Mouse (Mus musculus): Measurements from ENCODE around the gene Keap1. TPM values are rescaled to one million over a fixed set of nuclear protein-coding genes. Genes with fewer than 3 reads are reported as not detected.
"Not testable (repeated sequence)": the region's sequence is repeated elsewhere in the genome, so short reads cannot be mapped to it uniquely, and the experiment has no call there.

Keap1 gene
- polyA plus RNA-seq, 1 experiment = 42.8 TPM

GRCm38 (mm10) chr9:21208626-21209025 lies 30.5 kb downstream of the Keap1 start:
- no peak overlapping the region for H3K27ac ChIP-seq (ENCODE audit: insufficient read depth, low read depth, low read length)
- WGBS = 76% methylated on average over 2 of the region's 2 CpGs
- H3K27me3 ChIP-seq (replicated peaks; ENCODE audit: control insufficient read depth, insufficient read depth, low read length) = no peaks in the 10 kb centered on the region
- TF ChIP-seq CTCF (conservative IDR thresholded peaks at IDR 0.05; ENCODE audit: insufficient read depth, insufficient read length, low read depth, low read length) (no peak), POLR2A (IDR thresholded peaks at IDR 0.05; ENCODE audit: low read depth, low read length) (no peak)
- H3K36me3 ChIP-seq (ENCODE audit: control insufficient read depth, insufficient read depth, low read length) = no peaks in the 10 kb centered on the region
- H3K4me3 ChIP-seq (ENCODE audit: insufficient read depth, low read depth, low read length) = no peak overlapping the region
- no peak for DNase-seq
- no peaks in the 10 kb centered on the region for H3K4me1 ChIP-seq (ENCODE audit: control insufficient read depth, insufficient read depth, low read length)

- 87% methylated on average over 6 of the region's 6 CpGs for WGBS
- H3K4me3 ChIP-seq (ENCODE audit: insufficient read depth, low read depth, low read length) = no peak overlapping the region
- H3K27me3 ChIP-seq (replicated peaks; ENCODE audit: control insufficient read depth, insufficient read depth, low read length) = no peaks in the 10 kb centered on the region
- DNase-seq = no peak
- H3K4me1 ChIP-seq (ENCODE audit: control insufficient read depth, insufficient read depth, low read length) = no peaks in the 10 kb centered on the region
- H3K36me3 ChIP-seq (ENCODE audit: control insufficient read depth, insufficient read depth, low read length) = no peaks in the 10 kb centered on the region
- H3K27ac ChIP-seq (ENCODE audit: insufficient read depth, low read depth, low read length) = no peak overlapping the region
- TF ChIP-seq POLR2A (IDR thresholded peaks at IDR 0.05; ENCODE audit: low read depth, low read length) = no peak
- no peak for TF ChIP-seq CTCF (conservative IDR thresholded peaks at IDR 0.05; ENCODE audit: insufficient read depth, insufficient read length, low read depth, low read length)
These were observed 32.3 kb downstream of the Keap1 start for GRCm38 (mm10) chr9:21206848-21207247.

GRCm38 (mm10) chr9:21204528-21205272 lies 34.5 kb downstream of the Keap1 start:
- 21% methylated on average over 23 of the region's 23 CpGs for WGBS
- Histone ChIP-seq H3K27ac (ENCODE audit: insufficient read depth, low read depth, low read length) (no peak overlapping the region), H3K36me3 (ENCODE audit: control insufficient read depth, insufficient read depth, low read length) (no peaks in the 10 kb centered on the region), H3K27me3 (replicated peaks; ENCODE audit: control insufficient read depth, insufficient read depth, low read length) (no peaks in the 10 kb centered on the region), H3K4me3 (ENCODE audit: insufficient read depth, low read depth, low read length) (peak overlapping the region; percentile 35; the same call in 1 of the 2 replicates), H3K4me1 (ENCODE audit: control insufficient read depth, insufficient read depth, low read length) (no peaks in the 10 kb centered on the region)
- DNase-seq = peak; percentile 72
- TF ChIP-seq CTCF (conservative IDR thresholded peaks at IDR 0.05; ENCODE audit: insufficient read depth, insufficient read length, low read depth, low read length) = no peak

GRCm38 (mm10) chr9:21204156-21204527 lies 35.0 kb downstream of the Keap1 start:
- no peak overlapping the region for H3K4me3 ChIP-seq (ENCODE audit: insufficient read depth, low read depth, low read length)
- TF ChIP-seq POLR2A (IDR thresholded peaks at IDR 0.05; ENCODE audit: low read depth, low read length) (no peak), CTCF (conservative IDR thresholded peaks at IDR 0.05; ENCODE audit: insufficient read depth, insufficient read length, low read depth, low read length) (no peak)

GRCm38 (mm10) chr9:21198960-21199359 lies 40.2 kb downstream of the Keap1 start:
- H3K27ac ChIP-seq (ENCODE audit: insufficient read depth, low read depth, low read length) = no peak overlapping the region
- no peaks in the 10 kb centered on the region for H3K36me3 ChIP-seq (ENCODE audit: control insufficient read depth, insufficient read depth, low read length)
- H3K4me3 ChIP-seq (ENCODE audit: insufficient read depth, low read depth, low read length) = no peak overlapping the region
- no peak for DNase-seq
- H3K27me3 ChIP-seq (replicated peaks; ENCODE audit: control insufficient read depth, insufficient read depth, low read length) = no peaks in the 10 kb centered on the region
- TF ChIP-seq CTCF (conservative IDR thresholded peaks at IDR 0.05; ENCODE audit: insufficient read depth, insufficient read length, low read depth, low read length) = no peak
- TF ChIP-seq POLR2A (IDR thresholded peaks at IDR 0.05; ENCODE audit: low read depth, low read length) = no peak
- no peaks in the 10 kb centered on the region for H3K4me1 ChIP-seq (ENCODE audit: control insufficient read depth, insufficient read depth, low read length)
- 86% methylated on average over 3 of the region's 3 CpGs for WGBS

More at GRCm38 (mm10) chr9:21204156-21204527, 35.0 kb downstream of the Keap1 start:
- Histone ChIP-seq H3K27me3 (replicated peaks; ENCODE audit: control insufficient read depth, insufficient read depth, low read length) (no peaks in the 10 kb centered on the region), H3K36me3 (ENCODE audit: control insufficient read depth, insufficient read depth, low read length) (no peaks in the 10 kb centered on the region), H3K27ac (ENCODE audit: insufficient read depth, low read depth, low read length) (no peak overlapping the region), H3K4me1 (ENCODE audit: control insufficient read depth, insufficient read depth, low read length) (no peaks in the 10 kb centered on the region)
- 38% methylated on average over 8 of the region's 8 CpGs for WGBS
- DNase-seq = no peak

GRCm38 (mm10) chr9:21197981-21198380 lies 41.2 kb downstream of the Keap1 start:
- no peak overlapping the region for H3K4me3 ChIP-seq (ENCODE audit: insufficient read depth, low read depth, low read length)
- H3K27ac ChIP-seq (ENCODE audit: insufficient read depth, low read depth, low read length) = no peak overlapping the region
- 59% methylated on average over 4 of the region's 4 CpGs for WGBS
- H3K4me1 ChIP-seq (ENCODE audit: control insufficient read depth, insufficient read depth, low read length) = no peaks in the 10 kb centered on the region
- DNase-seq = no peak
- TF ChIP-seq CTCF (conservative IDR thresholded peaks at IDR 0.05; ENCODE audit: insufficient read depth, insufficient read length, low read depth, low read length) = no peak
- no peak for TF ChIP-seq POLR2A (IDR thresholded peaks at IDR 0.05; ENCODE audit: low read depth, low read length)
- no peaks in the 10 kb centered on the region for H3K36me3 ChIP-seq (ENCODE audit: control insufficient read depth, insufficient read depth, low read length)
- no peaks in the 10 kb centered on the region for H3K27me3 ChIP-seq (replicated peaks; ENCODE audit: control insufficient read depth, insufficient read depth, low read length)

- Histone ChIP-seq H3K27ac (ENCODE audit: insufficient read depth, low read depth, low read length) (no peak overlapping the region), H3K4me1 (ENCODE audit: control insufficient read depth, insufficient read depth, low read length) (no peaks in the 10 kb centered on the region), H3K36me3 (ENCODE audit: control insufficient read depth, insufficient read depth, low read length) (no peaks in the 10 kb centered on the region), H3K4me3 (ENCODE audit: insufficient read depth, low read depth, low read length) (no peak overlapping the region), H3K27me3 (replicated peaks; ENCODE audit: control insufficient read depth, insufficient read depth, low read length) (no peaks in the 10 kb centered on the region)
- WGBS = 56% methylated on average over 19 of the region's 19 CpGs
- no peak for TF ChIP-seq POLR2A (IDR thresholded peaks at IDR 0.05; ENCODE audit: low read depth, low read length)
- no peak for TF ChIP-seq CTCF (conservative IDR thresholded peaks at IDR 0.05; ENCODE audit: insufficient read depth, insufficient read length, low read depth, low read length)
- DNase-seq = no peak
These were observed 42.4 kb downstream of the Keap1 start for GRCm38 (mm10) chr9:21196521-21197433.

GRCm38 (mm10) chr9:21195736-21196505 lies 43.2 kb downstream of the Keap1 start:
- not testable (repeated sequence) for DNase-seq; H3K4me1 ChIP-seq (ENCODE audit: control insufficient read depth, insufficient read depth, low read length); H3K4me3 ChIP-seq (ENCODE audit: insufficient read depth, low read depth, low read length); H3K27me3 ChIP-seq (replicated peaks; ENCODE audit: control insufficient read depth, insufficient read depth, low read length); H3K36me3 ChIP-seq (ENCODE audit: control insufficient read depth, insufficient read depth, low read length); H3K27ac ChIP-seq (ENCODE audit: insufficient read depth, low read depth, low read length)
- WGBS = 75% methylated on average over 7 of the region's 7 CpGs
